Mouse (Mus musculus) forebrain, embryonic 11.5 days (tissue): ENCODE data around the gene Agxt. TPM values are rescaled to one million over a fixed set of nuclear protein-coding genes. Genes with fewer than 3 reads are reported as not detected.

Experiments used
- ATAC-seq: fragments of 200-750 bp; cut with Nextera tagmentation; replicated peaks from 2 replicates; pipeline ENCODE4 v1.8.0; 2017; ENCODE audit warnings: moderate TSS enrichment; ENCODE audit not compliant: low FRiP score
- DNase-seq: peaks from one replicate; pipeline ENCODE4 v3.0.0-alpha.2; 2017; ENCODE audit warnings: low spot score
- H3K27ac ChIP-seq: fragments of 300-500 bp; sonication (generic); 2 replicates; pipeline ENCODE4 v1.5.1; 2014; ENCODE audit warnings: low read depth, low read length
- H3K27me3 ChIP-seq: fragments of 300-500 bp; sonication (generic); 2 replicates; pipeline ENCODE4 v1.6.1; 2014; ENCODE audit warnings: mild to moderate bottlenecking, low read length, mixed read lengths; ENCODE audit not compliant: control insufficient read depth, insufficient read depth
- H3K36me3 ChIP-seq: fragments of 300-500 bp; sonication (generic); 2 replicates; pipeline ENCODE4 v1.6.1; 2014; ENCODE audit warnings: mild to moderate bottlenecking, low read length, moderate library complexity, mixed read lengths; ENCODE audit not compliant: control insufficient read depth, insufficient read depth
- H3K4me1 ChIP-seq: fragments of 300-500 bp; sonication (generic); replicated peaks from 2 replicates; pipeline ENCODE4 v1.6.1; 2014; ENCODE audit warnings: low read length, mixed read lengths; ENCODE audit not compliant: control insufficient read depth, insufficient read depth
- H3K4me2 ChIP-seq: fragments of 300-500 bp; sonication (generic); 2 replicates; pipeline ENCODE4 v1.6.1; 2014; ENCODE audit warnings: low read depth, mild to moderate bottlenecking, low read length, moderate library complexity, mixed read lengths; ENCODE audit not compliant: severe bottlenecking
- H3K4me3 ChIP-seq: fragments of 300-500 bp; sonication (generic); 2 replicates; pipeline ENCODE4 v1.5.1; 2014; ENCODE audit warnings: low read depth, low read length
- H3K9ac ChIP-seq: fragments of 300-500 bp; sonication (generic); 2 replicates; pipeline ENCODE4 v1.6.1; 2014; ENCODE audit warnings: low read length
- H3K9me3 ChIP-seq: fragments of 300-500 bp; sonication (generic); 2 replicates; pipeline ENCODE4 v1.6.1; 2016; ENCODE audit warnings: low read length, mixed read lengths; ENCODE audit not compliant: control insufficient read depth
- WGBS: fragments of 180-500 bp; shearing (Covaris S2); extraction: QIAGEN DNeasy Blood & Tissue Kit; methylation state at CpG from one replicate; pipeline ENCODE4 v1.1.7; 2014; 5-methylcytosine and 5-hydroxymethylcytosine counted together
- polyA plus RNA-seq: library from polyadenylated mRNA; unstranded; fragments of >200 nt; fragmentation: Nextera tagmentation; extraction: Ambion mirVana; gene quantifications from 2 replicates; pipeline ENCODE4 v1.2.1, GENCODE M21; 2014

Agxt gene
- polyA plus RNA-seq, 1 experiment from 2014 or later: not detected

DNA sequence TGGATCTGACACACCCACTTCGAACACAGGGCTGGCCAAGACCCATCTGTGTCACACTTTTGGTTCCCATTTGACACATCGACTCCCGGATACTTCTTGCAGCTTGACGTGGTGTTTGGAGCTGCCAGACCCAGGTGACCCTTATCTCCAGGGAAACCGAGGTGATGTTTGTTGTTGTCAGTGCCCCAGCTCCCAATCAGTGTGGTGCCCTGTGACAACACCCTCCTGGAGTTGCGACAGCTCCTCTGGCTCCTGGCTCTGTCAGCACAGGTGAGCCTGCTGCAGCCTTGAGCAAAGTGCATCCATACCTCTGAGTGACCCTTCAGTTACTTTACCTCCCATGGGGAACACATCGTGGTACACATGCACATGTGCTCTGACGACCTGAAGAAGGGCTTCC lies 2.4 kb upstream of the Agxt start:
- no peaks in the 10 kb centered on the region for H3K9me3 ChIP-seq
- ATAC-seq (no peak), DNase-seq (no peak)
- H3K4me3 ChIP-seq: no peak overlapping the region
- H3K36me3 ChIP-seq: no peaks in the 10 kb centered on the region
- H3K27ac ChIP-seq: no peak overlapping the region
- no peaks in the 10 kb centered on the region for H3K27me3 ChIP-seq
- H3K4me2 ChIP-seq: no peak overlapping the region
- no peaks in the 10 kb centered on the region for H3K4me1 ChIP-seq
- H3K9ac ChIP-seq: no peak overlapping the region
- WGBS: 73% methylated on average over 8 of the region's 8 CpGs

DNA sequence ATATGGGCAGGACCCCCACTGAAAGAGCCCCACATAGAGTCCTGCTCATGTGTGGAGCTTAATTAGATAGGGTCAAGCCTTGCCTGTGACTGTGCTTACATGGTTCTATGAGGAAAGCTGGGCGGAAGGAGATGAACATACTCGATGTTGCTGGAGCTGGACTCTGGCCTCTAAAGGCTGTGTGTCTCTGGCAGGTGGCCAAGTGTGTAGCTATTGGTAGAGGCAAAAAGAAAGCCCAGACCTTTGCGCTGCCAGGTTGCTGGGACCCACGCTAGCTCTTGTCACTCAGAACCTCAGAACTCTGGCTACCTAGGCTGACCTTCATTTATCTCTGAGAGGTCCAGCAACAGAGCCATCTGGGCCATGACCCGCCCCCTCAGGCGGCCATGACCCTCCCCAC lies 3.5 kb downstream of the Agxt start:
- H3K27ac ChIP-seq: no peak overlapping the region
- H3K9me3 ChIP-seq: no peaks in the 10 kb centered on the region
- no peak overlapping the region for H3K4me2 ChIP-seq
- H3K4me1 ChIP-seq: no peaks in the 10 kb centered on the region
- no peaks in the 10 kb centered on the region for H3K27me3 ChIP-seq
- H3K9ac ChIP-seq: no peak overlapping the region
- no peak for DNase-seq
- H3K36me3 ChIP-seq: no peaks in the 10 kb centered on the region
- 83% methylated on average over 6 of the region's 6 CpGs for WGBS
- no peak overlapping the region for H3K4me3 ChIP-seq
- no peak for ATAC-seq

DNA sequence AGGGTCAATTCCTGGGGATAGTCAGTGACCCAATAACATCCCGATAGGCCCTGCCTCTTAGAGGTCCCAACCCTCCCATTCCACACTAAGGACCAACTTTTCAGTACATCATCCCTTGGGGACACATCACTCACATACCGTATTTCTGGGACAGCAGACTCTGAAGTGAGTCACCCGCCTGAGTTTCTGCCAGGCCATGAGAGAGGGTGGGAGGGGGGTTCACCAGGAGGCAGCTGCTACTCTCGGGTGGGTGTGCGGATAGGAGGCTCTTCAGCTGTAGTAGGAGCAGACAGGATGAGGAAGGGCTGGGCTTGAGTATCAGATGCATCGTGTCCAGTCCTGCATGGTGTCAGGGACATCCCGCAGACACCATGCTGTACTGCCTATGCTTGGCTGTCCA lies 4.7 kb downstream of the Agxt start:
- Histone ChIP-seq H3K9me3 (no peaks in the 10 kb centered on the region), H3K4me2 (no peak overlapping the region), H3K27ac (no peak overlapping the region), H3K9ac (no peak overlapping the region), H3K27me3 (no peaks in the 10 kb centered on the region), H3K4me3 (no peak overlapping the region), H3K36me3 (no peaks in the 10 kb centered on the region), H3K4me1 (no peaks in the 10 kb centered on the region)
- DNase-seq: no peak
- 87% methylated on average over 7 of the region's 7 CpGs for WGBS
- no peak for ATAC-seq

DNA sequence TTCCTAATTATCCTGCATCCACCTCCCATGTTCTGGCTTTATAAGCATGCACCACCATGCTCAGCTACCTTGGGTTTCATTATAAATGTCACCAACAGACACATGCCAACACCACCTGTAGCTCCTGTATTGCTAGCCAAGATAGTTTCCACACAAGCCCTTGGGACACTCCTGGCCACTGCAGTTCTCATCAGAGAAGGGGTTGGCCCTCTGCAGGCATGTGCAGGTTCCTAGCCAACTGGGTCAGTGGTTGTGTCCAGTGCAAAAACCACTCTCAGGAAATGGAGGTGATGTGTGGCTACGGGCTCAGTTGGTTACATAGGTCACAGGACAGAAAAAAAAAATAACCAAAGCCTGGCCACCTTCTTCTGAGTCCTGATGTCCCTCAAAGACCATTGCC lies 7.8 kb downstream of the Agxt start:
- H3K4me3 ChIP-seq: no peak overlapping the region
- no peaks in the 10 kb centered on the region for H3K4me1 ChIP-seq
- no peaks in the 10 kb centered on the region for H3K9me3 ChIP-seq
- ATAC-seq (no peak), DNase-seq (no peak)
- H3K4me2 ChIP-seq: no peak overlapping the region
- WGBS: 100% methylated on average over 1 of the region's 1 CpGs
- no peaks in the 10 kb centered on the region for H3K27me3 ChIP-seq
- no peak overlapping the region for H3K9ac ChIP-seq
- no peak overlapping the region for H3K27ac ChIP-seq
- no peaks in the 10 kb centered on the region for H3K36me3 ChIP-seq

DNA sequence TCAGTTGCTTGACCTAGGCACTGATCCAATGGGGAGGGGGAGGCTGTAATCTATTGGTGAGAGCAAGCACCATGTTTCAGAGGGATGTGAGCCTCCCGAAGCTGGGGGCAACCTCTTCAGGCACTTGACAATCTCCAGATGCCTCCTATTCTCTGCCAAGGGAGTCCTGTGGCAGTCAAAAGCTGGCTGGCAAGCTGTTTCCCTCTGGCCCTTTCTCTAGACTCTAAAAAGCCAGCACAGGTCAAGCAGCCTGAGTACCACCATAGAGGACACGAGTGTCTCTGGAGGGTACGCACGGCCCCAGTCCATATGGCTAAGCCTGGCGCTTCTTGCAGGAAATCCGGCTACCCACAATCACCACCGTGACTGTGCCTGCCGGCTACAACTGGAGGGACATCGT lies 9.1 kb downstream of the Agxt start:
- no peak overlapping the region for H3K4me2 ChIP-seq
- ATAC-seq (no peak), DNase-seq (no peak)
- H3K9ac ChIP-seq: no peak overlapping the region
- H3K9me3 ChIP-seq: no peaks in the 10 kb centered on the region
- H3K27me3 ChIP-seq: no peaks in the 10 kb centered on the region; the same call in 1 of the 2 replicates
- 77% methylated on average over 9 of the region's 9 CpGs for WGBS
- H3K27ac ChIP-seq: no peak overlapping the region
- H3K4me1 ChIP-seq: no peaks in the 10 kb centered on the region
- no peaks in the 10 kb centered on the region for H3K36me3 ChIP-seq
- no peak overlapping the region for H3K4me3 ChIP-seq

DNA sequence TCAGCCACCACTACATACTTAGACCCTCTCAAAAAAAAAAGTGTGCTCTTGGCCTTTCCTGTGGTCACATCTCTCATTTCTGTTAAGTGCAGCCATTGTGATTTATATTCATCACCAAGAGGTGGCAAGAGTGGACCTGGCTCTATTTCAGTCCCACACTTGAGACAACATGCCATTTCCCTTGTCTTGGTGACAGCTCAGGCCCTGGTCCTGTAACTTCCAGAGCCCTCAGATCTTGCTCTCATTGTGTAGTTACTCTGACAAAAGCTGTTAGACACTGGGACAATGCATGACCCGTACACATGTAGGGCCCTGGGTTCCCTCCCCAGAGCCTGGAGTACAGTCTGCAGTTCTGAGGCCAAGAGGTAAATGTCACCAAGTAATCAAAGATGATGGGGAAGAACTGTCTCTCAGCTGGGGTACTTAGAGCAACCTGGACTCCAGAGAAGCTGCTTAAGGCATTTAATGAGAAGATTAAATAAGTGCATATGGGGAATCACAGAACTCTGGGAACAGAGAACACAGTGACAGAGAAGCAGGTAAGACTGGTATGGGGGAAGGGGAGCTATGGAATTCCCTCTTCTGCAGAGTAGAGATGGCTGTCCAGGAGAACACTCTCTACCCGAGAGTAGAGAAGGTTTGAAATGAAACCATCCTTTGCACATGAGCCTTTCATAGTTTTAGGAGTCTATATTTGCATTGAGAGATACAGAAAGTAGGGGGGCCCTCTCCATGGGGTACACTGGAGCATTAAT lies 16.0 kb downstream of the Agxt start:
- H3K27ac ChIP-seq: no peak overlapping the region
- no peaks in the 10 kb centered on the region for H3K9me3 ChIP-seq
- no peaks in the 10 kb centered on the region for H3K4me1 ChIP-seq
- H3K4me2 ChIP-seq: no peak overlapping the region
- ATAC-seq (no peak), DNase-seq (no peak)
- no peak overlapping the region for H3K4me3 ChIP-seq
- H3K27me3 ChIP-seq: no peaks in the 10 kb centered on the region; the same call in 1 of the 2 replicates
- WGBS: 69% methylated on average over 2 of the region's 2 CpGs
- no peak overlapping the region for H3K9ac ChIP-seq
- H3K36me3 ChIP-seq: no peaks in the 10 kb centered on the region

DNA sequence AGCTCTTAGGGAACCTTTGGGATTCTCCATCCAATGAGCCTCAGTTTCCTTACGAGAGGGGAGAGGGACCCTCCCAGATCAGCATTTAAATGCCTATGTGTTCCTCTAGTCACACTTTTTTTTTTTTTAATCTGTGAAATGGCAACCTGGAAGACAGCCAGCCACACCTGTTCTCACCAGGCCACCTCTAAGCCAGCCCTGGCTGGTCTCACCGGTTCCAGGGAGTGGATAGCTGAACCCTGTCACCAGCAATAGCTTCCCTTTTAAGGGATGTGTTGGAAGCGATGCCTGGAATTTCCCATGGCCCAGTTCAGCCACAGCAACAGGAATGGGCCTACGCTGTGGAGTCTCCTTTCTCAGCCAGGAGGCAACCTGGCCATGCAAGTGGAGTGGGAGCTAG lies 22.5 kb downstream of the Agxt start:
- WGBS: 82% methylated on average over 4 of the region's 4 CpGs
- Histone ChIP-seq H3K27me3 (no peaks in the 10 kb centered on the region), H3K4me2 (no peak overlapping the region), H3K36me3 (no peaks in the 10 kb centered on the region), H3K9ac (no peak overlapping the region), H3K4me3 (no peak overlapping the region), H3K9me3 (no peaks in the 10 kb centered on the region), H3K27ac (no peak overlapping the region), H3K4me1 (no peaks in the 10 kb centered on the region)
- DNase-seq (no peak), ATAC-seq (no peak)

DNA sequence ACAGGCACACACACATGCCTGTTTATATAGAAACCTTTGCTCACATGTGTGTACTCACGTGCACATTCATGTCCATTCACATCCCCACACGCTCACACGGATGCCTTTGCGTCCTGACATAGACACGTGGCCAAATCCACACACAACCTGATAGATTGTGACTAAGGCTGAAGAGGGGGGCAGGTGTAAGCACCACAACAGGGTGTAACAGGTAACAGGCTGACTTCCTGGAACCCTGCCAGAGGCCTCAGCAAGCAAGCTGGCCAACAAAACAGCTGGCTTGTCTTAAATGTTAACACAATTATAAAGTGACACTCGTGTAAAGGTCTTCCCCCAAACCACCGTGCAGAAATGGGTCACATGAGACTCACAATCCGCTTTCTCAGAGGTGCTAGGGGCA lies 23.9 kb downstream of the Agxt start:
- WGBS: 87% methylated on average over 8 of the region's 8 CpGs
- Histone ChIP-seq H3K36me3 (no peaks in the 10 kb centered on the region), H3K9me3 (no peaks in the 10 kb centered on the region), H3K4me3 (no peak overlapping the region), H3K27me3 (no peaks in the 10 kb centered on the region), H3K4me1 (no peaks in the 10 kb centered on the region), H3K9ac (no peak overlapping the region), H3K27ac (no peak overlapping the region), H3K4me2 (no peak overlapping the region)
- DNase-seq (no peak), ATAC-seq (no peak)
